In genomic region chr2:113713406-113713805, GRCm38 (mm10) we compare ENCODE assay signal across 33 mouse cellular contexts. TPM values are rescaled to one million over a fixed set of nuclear protein-coding genes. Genes with fewer than 3 reads are reported as not detected.
DNase-seq lines count a peak whose midpoint lies in the region; ATAC-seq and TF ChIP-seq lines count a peak whose summit lies in the region.
"Had no signal": no experiment of that assay in that cellular context is flagged by ENCODE, and none has a peak within 500 bp of the region (broad histone marks: within the 10 kb centered on the region; RNA-seq: fewer than 3 reads in every experiment).

No protein-coding gene starts in this region.

- 21% methylated on average over 2 of the region's 2 CpGs for WGBS in embryonic facial prominence, embryonic 15.5 days
- WGBS in lung, adult 2 months, result 68% methylated on average over 2 of the region's 2 CpGs

- H3K4me3 ChIP-seq in embryonic facial prominence, embryonic 15.5 days (replicated peaks), result no peak overlapping the region
- no peak overlapping the region for H3K4me3 ChIP-seq in lung, adult 2 months (replicated peaks; ENCODE audit: extremely low read depth, low read depth, low read length)
- H3K4me3 ChIP-seq: erythroblast, embryonic 14.5 days; forebrain, embryonic 10.5 days; forebrain, embryonic 13.5 days; heart, embryonic 12.5 days; heart, embryonic 15.5 days had no signal

- 0 out of 2 replicates have a peak, but pooled peaks have one; percentile 19 for ATAC-seq in embryonic facial prominence, embryonic 15.5 days (ENCODE audit: insufficient number of reproducible peaks, low FRiP score, low TSS enrichment, low read depth)
- ATAC-seq: CD4-positive, CD25-positive, alpha-beta regulatory T cell, adult 4 months; forebrain, embryonic 13.5 days; forebrain, postnatal 0 days; hindbrain, postnatal 0 days; inflammation-experienced regulatory T-cells, adult 6 months; intestine, embryonic 16.5 days had no signal

- no peaks in the 10 kb centered on the region for H3K9me3 ChIP-seq in embryonic facial prominence, embryonic 15.5 days (replicated peaks)
- H3K9me3 ChIP-seq: forebrain, embryonic 10.5 days; forebrain, embryonic 13.5 days; heart, embryonic 15.5 days had no signal

- H3K4me2 ChIP-seq in embryonic facial prominence, embryonic 15.5 days (replicated peaks), result no peak overlapping the region
- H3K4me2 ChIP-seq: forebrain, embryonic 13.5 days; heart, embryonic 12.5 days; heart, embryonic 15.5 days; hindbrain, embryonic 14.5 days had no signal

- peak; percentile 6 for DNase-seq in gastrocnemius, postnatal 25 days
- no peak for DNase-seq in gastrocnemius, adult 18-20 months (ENCODE audit: low spot score)
- peak; percentile 91 for DNase-seq in NIH3T3 (ENCODE audit: low read depth)
- DNase-seq in lung, adult 2 months, result no peak
- DNase-seq in embryo, embryonic 10.5 days (ENCODE audit: low spot score), result no peak
- no peak for DNase-seq in ovary, postnatal 10 days (ENCODE audit: low spot score)
- DNase-seq: adrenal gland, adult 2 months; adrenal gland, postnatal 14 days; cerebellum, adult 11 months; cerebellum, adult 2 months; cerebellum, adult 9-11 months; cerebellum, postnatal 25 days; embryo, embryonic 11 days; forebrain, postnatal 0 days; gastrocnemius, postnatal 36 days; heart, postnatal 10 days; heart, postnatal 36 days; kidney, adult 18-20 months had no signal

- no peak overlapping the region for H3K9ac ChIP-seq in embryonic facial prominence, embryonic 15.5 days
- H3K9ac ChIP-seq: forebrain, embryonic 13.5 days; forebrain, postnatal 0 days; heart, embryonic 12.5 days; heart, embryonic 15.5 days; hindbrain, embryonic 14.5 days had no signal

- no peak for TF ChIP-seq CTCF in lung, adult 2 months (IDR thresholded peaks at IDR 0.05; ENCODE audit: insufficient read depth, low read length)

- H3K4me1 ChIP-seq in embryonic facial prominence, embryonic 15.5 days, result 0 out of 2 replicates have a peak, but pooled peaks cover 3% of the 10 kb centered on the region
- H3K4me1 ChIP-seq in lung, adult 2 months (ENCODE audit: control insufficient read depth, insufficient read depth, low read length), result no peaks in the 10 kb centered on the region
- H3K4me1 ChIP-seq: forebrain, embryonic 10.5 days; forebrain, embryonic 13.5 days; heart, embryonic 12.5 days; heart, embryonic 15.5 days had no signal

- no peaks in the 10 kb centered on the region for H3K36me3 ChIP-seq in embryonic facial prominence, embryonic 15.5 days
- H3K36me3 ChIP-seq: forebrain, embryonic 10.5 days; heart, embryonic 12.5 days; heart, embryonic 15.5 days had no signal

- no peak overlapping the region for H3K27ac ChIP-seq in embryonic facial prominence, embryonic 15.5 days (replicated peaks)
- H3K27ac ChIP-seq: forebrain, embryonic 10.5 days; forebrain, embryonic 13.5 days; heart, embryonic 15.5 days; hindbrain, embryonic 14.5 days; hindbrain, postnatal 0 days had no signal

- H3K27me3 ChIP-seq in embryonic facial prominence, embryonic 15.5 days, result no peaks in the 10 kb centered on the region
- H3K27me3 ChIP-seq: forebrain, embryonic 13.5 days; heart, embryonic 15.5 days had no signal

- no peak for TF ChIP-seq POLR2A in lung, adult 2 months (IDR thresholded peaks at IDR 0.05; ENCODE audit: borderline replicate concordance, extremely low read depth, low read depth, low read length)

RNA-seq across cellular contexts. Expression of gene Grem1, which starts 45.0 kb away (rescaled TPM):
- not detected for total RNA-seq in gastrocnemius, postnatal 25 days (2021)
- under 1 TPM in 1 of 2 experiments, not detected in 1; 0.09 TPM for total RNA-seq in gastrocnemius, adult 18-20 months (2021)
- polyA plus RNA-seq in embryonic facial prominence, embryonic 15.5 days (2015; fragmentation: Nextera tagmentation; extraction: Ambion mirVana), result 1.1 and 1.5 TPM in 2 replicates
- polyA plus RNA-seq in lung, adult 2 months (2012; rRNA removed), result 0.54 and 0.55 TPM in 2 replicates
- total RNA-seq: common myeloid progenitor, adult 5-6 weeks; gastrocnemius, postnatal 36 days; granulocyte monocyte progenitor cell, adult 5-6 weeks; heart, adult 8-10 months; heart, postnatal 10 days; heart, postnatal 36 days; MEL had no signal
- polyA plus RNA-seq: adrenal gland, adult 2 months; CD4-positive, CD25-positive, alpha-beta regulatory T cell, adult 4 months; erythroblast, embryonic 14.5 days; heart, embryonic 12.5 days; inflammation-experienced regulatory T-cells, adult 6 months had no signal

Comparison
In these comparisons a context has a peak if more than half of its experiments do, and no peak if none do; other contexts are left out.
1. DNase-seq: peak in gastrocnemius, postnatal 25 days (single experiment) and NIH3T3 (single experiment); none in gastrocnemius, adult 18-20 months (single experiment), lung, adult 2 months (single experiment), embryo, embryonic 10.5 days (single experiment) and ovary, postnatal 10 days (single experiment).